Mouse (Mus musculus): ENCODE results near the gene Tmem82. TPM values are rescaled to one million over a fixed set of nuclear protein-coding genes. Genes with fewer than 3 reads are reported as not detected.
A peak's percentile ranks its signal among the peaks of the same experiment; 100 is the strongest.

Tmem82 gene
- polyA plus RNA-seq, 1 experiment = 3.3 TPM

DNA sequence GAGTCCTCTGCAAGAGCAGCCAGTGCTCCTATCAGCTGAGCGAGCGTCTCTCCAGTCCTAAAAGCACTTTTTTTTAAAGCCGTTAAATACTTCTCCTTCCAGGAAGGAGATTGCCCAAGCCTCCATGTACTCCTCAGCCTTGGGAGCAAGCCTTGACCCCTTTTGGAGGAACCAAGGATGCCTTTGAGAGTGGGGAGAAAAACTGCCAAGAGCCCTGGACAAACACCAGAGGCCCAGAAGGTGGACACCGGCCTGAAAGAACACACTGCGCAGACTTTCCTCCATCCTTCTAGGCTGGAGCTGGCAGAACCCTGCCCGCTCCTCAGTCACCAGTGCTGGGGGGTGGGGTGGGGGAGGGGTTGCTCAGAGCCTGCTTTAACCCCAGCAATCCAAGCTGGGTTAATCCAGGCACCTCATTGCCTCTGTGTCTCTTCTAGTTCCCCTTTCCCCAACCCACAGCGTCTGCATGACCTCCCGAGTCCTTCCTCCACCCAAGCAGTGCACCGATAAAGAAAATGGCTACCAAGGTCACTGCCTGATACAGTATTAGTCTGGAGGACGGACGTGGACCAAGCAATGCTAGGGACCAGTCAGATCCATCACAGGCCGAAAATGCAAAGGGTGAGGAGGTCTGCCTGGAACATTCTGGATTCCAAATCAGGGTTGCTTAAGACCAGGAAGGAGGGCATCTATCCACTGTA is 37.6 kb upstream of the Tmem82 start:
- TF ChIP-seq CTCF (IDR thresholded peaks at IDR 0.05; ENCODE audit: low read depth, low read length) (no peak), POLR2A (IDR thresholded peaks at IDR 0.05; ENCODE audit: borderline replicate concordance, low read depth, low read length) (no peak)
- Histone ChIP-seq H3K4me1 (ENCODE audit: control insufficient read depth, insufficient read depth, low read length) (peaks cover 77% of the 10 kb centered on the region), H3K4me3 (ENCODE audit: insufficient read depth, low read length) (no peak overlapping the region), H3K27ac (ENCODE audit: insufficient read depth, low read depth, low read length) (peak overlapping the region; percentile 93)

DNA sequence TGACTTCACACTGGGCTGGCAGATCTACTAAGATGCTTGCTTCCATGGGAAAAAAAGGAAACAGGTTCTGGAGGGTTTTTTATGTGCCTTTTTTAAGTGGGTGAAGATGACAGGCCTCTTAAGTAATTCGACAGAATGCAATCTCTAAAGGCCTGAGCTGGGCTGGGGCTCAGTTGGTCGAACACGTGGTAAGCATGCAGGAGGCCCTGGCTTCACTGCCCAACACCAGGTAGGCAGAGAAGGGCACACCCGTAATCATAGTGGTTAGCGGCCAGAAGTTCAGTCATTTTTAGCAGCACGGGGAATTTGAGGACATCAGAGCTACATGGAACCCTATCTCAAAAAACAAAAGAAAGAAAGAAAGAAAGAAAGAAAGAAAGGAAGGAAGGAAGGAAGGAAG is 36.1 kb upstream of the Tmem82 start:
- peaks cover 74% of the 10 kb centered on the region for H3K4me1 ChIP-seq (ENCODE audit: control insufficient read depth, insufficient read depth, low read length)
- H3K4me3 ChIP-seq (ENCODE audit: insufficient read depth, low read length) = no peak overlapping the region
- no peak for TF ChIP-seq CTCF (IDR thresholded peaks at IDR 0.05; ENCODE audit: low read depth, low read length)
- TF ChIP-seq POLR2A (IDR thresholded peaks at IDR 0.05; ENCODE audit: borderline replicate concordance, low read depth, low read length) = no peak
- 0 out of 2 replicates have a peak overlapping the region, but pooled peaks have one; percentile 6 for H3K27ac ChIP-seq (ENCODE audit: insufficient read depth, low read depth, low read length)

DNA sequence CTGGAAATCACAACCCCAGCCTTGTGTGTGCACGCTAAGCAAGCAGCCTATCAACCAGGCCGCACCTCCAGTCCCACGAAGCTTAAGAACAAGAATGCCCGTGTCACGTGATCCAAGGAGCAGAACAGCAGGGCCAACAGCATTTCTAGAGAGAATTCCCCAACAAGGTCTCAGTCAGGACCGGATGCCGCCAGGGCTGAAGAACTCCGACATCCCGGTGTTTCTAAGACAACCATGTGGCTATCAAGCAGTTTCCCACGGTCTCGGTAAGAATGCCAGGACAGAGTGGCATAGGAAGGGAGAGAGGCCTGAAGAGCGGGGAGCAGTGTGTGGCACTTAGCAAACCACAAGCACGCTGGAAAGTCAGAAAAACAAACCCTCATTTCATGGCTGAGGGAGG is 35.4 kb upstream of the Tmem82 start:
- no peak for TF ChIP-seq CTCF (IDR thresholded peaks at IDR 0.05; ENCODE audit: low read depth, low read length)
- no peak for TF ChIP-seq POLR2A (IDR thresholded peaks at IDR 0.05; ENCODE audit: borderline replicate concordance, low read depth, low read length)
- Histone ChIP-seq H3K4me3 (ENCODE audit: insufficient read depth, low read length) (no peak overlapping the region), H3K4me1 (ENCODE audit: control insufficient read depth, insufficient read depth, low read length) (peaks cover 67% of the 10 kb centered on the region), H3K27ac (ENCODE audit: insufficient read depth, low read depth, low read length) (no peak overlapping the region)

DNA sequence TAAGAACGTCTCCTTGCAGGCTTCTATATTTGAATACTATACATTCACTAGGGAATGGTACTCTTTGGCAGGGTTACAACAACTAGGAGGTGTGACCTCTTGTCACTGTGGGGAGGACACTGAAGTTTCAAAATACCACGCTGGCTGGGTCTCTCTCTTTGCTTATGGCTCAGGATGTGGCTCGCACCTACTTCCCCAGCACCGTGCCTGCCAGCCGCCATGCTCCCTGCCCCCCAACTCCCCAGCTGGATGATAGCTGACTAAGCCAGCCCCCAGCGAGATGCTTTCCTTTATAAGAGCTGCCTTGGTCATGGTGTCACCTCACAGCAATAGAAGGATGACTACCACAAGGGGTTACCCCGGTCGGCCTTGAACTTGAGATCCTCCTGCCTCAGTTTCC is 34.6 kb upstream of the Tmem82 start:
- Histone ChIP-seq H3K4me3 (ENCODE audit: insufficient read depth, low read length) (no peak overlapping the region), H3K27ac (ENCODE audit: insufficient read depth, low read depth, low read length) (no peak overlapping the region), H3K4me1 (ENCODE audit: control insufficient read depth, insufficient read depth, low read length) (peaks cover 60% of the 10 kb centered on the region)
- TF ChIP-seq CTCF (IDR thresholded peaks at IDR 0.05; ENCODE audit: low read depth, low read length) = no peak
- no peak for TF ChIP-seq POLR2A (IDR thresholded peaks at IDR 0.05; ENCODE audit: borderline replicate concordance, low read depth, low read length)

DNA sequence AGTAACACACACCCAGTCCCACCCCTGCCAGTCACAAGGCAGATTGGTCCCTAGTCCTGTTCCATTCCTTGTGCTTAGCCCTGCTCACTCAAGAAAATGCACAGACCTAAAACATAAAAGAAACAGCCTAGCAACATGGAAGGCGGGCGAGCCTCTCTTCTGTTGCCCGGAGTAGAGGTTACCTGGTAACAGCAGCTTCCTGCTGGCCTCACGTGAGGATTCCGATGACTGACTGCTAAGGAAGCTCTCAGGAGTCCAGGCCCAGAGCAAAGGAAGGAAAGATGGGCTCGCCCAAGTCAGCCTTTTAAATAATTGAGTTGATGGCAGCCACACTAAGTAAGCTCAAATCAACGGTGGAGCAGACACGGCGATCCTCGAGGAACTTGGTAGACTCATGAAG is 33.5 kb upstream of the Tmem82 start:
- H3K4me3 ChIP-seq (ENCODE audit: insufficient read depth, low read length) = no peak overlapping the region
- peaks cover 56% of the 10 kb centered on the region for H3K4me1 ChIP-seq (ENCODE audit: control insufficient read depth, insufficient read depth, low read length)
- no peak for TF ChIP-seq POLR2A (IDR thresholded peaks at IDR 0.05; ENCODE audit: borderline replicate concordance, low read depth, low read length)
- TF ChIP-seq CTCF (IDR thresholded peaks at IDR 0.05; ENCODE audit: low read depth, low read length) = no peak
- peak overlapping the region; percentile 4 for H3K27ac ChIP-seq (ENCODE audit: insufficient read depth, low read depth, low read length)

DNA sequence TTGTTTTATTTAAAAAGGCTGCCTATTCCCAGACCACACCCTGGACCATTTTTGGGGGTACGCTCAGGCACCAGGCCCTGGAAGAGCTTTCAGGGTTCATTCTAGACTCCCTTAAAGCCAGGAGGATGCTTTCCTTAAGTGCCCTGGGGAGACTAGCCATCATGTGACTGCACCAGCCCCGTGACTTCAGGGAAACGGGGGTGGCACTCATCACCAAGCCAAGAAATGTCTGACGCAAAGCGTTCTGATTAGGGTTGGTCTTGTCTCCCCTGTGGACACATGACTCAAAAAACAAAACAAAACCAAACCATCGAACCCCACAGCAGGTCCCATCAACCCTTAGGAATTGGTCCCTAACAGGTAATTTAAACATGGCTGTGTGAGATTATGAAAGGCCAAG is 32.9 kb upstream of the Tmem82 start:
- no peak overlapping the region for H3K4me3 ChIP-seq (ENCODE audit: insufficient read depth, low read length)
- TF ChIP-seq POLR2A (IDR thresholded peaks at IDR 0.05; ENCODE audit: borderline replicate concordance, low read depth, low read length) (no peak), CTCF (IDR thresholded peaks at IDR 0.05; ENCODE audit: low read depth, low read length) (no peak)

GRCm38 (mm10) chr4:141649244-141649643 is 30.8 kb upstream of the Tmem82 start:
- peaks cover 62% of the 10 kb centered on the region for H3K4me1 ChIP-seq (ENCODE audit: control insufficient read depth, insufficient read depth, low read length)
- H3K4me3 ChIP-seq (ENCODE audit: insufficient read depth, low read length) = no peak overlapping the region
- no peak overlapping the region for H3K27ac ChIP-seq (ENCODE audit: insufficient read depth, low read depth, low read length)
- TF ChIP-seq CTCF (IDR thresholded peaks at IDR 0.05; ENCODE audit: low read depth, low read length) = no peak
- no peak for TF ChIP-seq POLR2A (IDR thresholded peaks at IDR 0.05; ENCODE audit: borderline replicate concordance, low read depth, low read length)

More for the DNA sequence above, 32.9 kb upstream of the Tmem82 start:
- Histone ChIP-seq H3K4me1 (ENCODE audit: control insufficient read depth, insufficient read depth, low read length) (peaks cover 56% of the 10 kb centered on the region), H3K27ac (ENCODE audit: insufficient read depth, low read depth, low read length) (peak overlapping the region; percentile 4)

- peaks cover 58% of the 10 kb centered on the region for H3K4me1 ChIP-seq (ENCODE audit: control insufficient read depth, insufficient read depth, low read length)
- TF ChIP-seq POLR2A (IDR thresholded peaks at IDR 0.05; ENCODE audit: borderline replicate concordance, low read depth, low read length) (no peak), CTCF (IDR thresholded peaks at IDR 0.05; ENCODE audit: low read depth, low read length) (no peak)
- no peak overlapping the region for H3K4me3 ChIP-seq (ENCODE audit: insufficient read depth, low read length)
- no peak overlapping the region for H3K27ac ChIP-seq (ENCODE audit: insufficient read depth, low read depth, low read length)
Observed at GRCm38 (mm10) chr4:141648262-141648661, 29.8 kb upstream of the Tmem82 start.

- Histone ChIP-seq H3K4me3 (ENCODE audit: insufficient read depth, low read length) (no peak overlapping the region), H3K27ac (ENCODE audit: insufficient read depth, low read depth, low read length) (peak overlapping the region; percentile 90), H3K4me1 (ENCODE audit: control insufficient read depth, insufficient read depth, low read length) (peaks cover 57% of the 10 kb centered on the region)
- TF ChIP-seq POLR2A (IDR thresholded peaks at IDR 0.05; ENCODE audit: borderline replicate concordance, low read depth, low read length) (no peak), CTCF (IDR thresholded peaks at IDR 0.05; ENCODE audit: low read depth, low read length) (no peak)
Observed at GRCm38 (mm10) chr4:141647187-141647586, 28.8 kb upstream of the Tmem82 start.

DNA sequence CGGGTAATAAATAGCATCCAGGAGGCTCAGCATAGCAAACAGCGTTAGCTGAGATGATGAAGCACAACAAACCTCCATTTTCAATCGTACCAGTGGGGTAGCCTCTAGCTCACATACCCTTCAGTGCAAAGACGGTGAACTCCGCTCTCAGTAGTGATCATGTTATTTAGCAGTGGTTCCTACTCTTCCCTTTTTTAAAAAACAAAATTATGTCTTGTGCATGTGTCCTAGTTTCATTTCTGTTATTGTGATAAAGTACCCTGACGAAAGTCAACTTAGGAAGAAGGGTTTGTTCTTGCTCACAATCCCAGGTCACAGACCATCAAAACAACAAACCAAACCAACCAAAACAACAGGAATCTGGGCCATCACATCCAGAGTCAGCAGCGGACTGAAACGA is 27.6 kb upstream of the Tmem82 start:
- Histone ChIP-seq H3K4me1 (ENCODE audit: control insufficient read depth, insufficient read depth, low read length) (peaks cover 53% of the 10 kb centered on the region), H3K4me3 (ENCODE audit: insufficient read depth, low read length) (no peak overlapping the region), H3K27ac (ENCODE audit: insufficient read depth, low read depth, low read length) (peak overlapping the region; percentile 90)
- TF ChIP-seq CTCF (IDR thresholded peaks at IDR 0.05; ENCODE audit: low read depth, low read length) (no peak), POLR2A (IDR thresholded peaks at IDR 0.05; ENCODE audit: borderline replicate concordance, low read depth, low read length) (no peak)

Measured in bone marrow macrophage, adult 2 months (primary cell).